In the genomic region with DNA sequence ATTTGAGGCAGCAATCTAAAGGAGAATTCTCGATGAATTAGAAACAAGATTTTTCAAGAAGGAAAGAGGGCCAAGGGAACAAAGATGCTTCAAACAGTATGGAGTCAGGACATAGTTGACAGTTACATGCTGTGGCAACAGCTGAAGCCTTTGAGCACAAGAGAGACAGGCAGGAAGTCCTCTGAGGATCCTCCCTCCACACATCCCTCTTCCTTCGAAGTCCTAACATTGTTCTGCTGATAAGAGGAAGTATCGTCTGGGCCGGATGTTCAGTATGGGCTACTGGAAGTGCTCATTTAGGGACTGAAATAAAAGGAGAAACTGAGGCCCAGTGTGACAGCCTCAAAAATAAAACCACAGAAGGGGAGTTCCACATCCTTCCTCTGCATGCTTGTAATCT, we compare ENCODE assay signal across 34 mouse cellular contexts. TPM values are rescaled to one million over a fixed set of nuclear protein-coding genes. Genes with fewer than 3 reads are reported as not detected.
DNase-seq lines count a peak whose midpoint lies in the region; ATAC-seq and TF ChIP-seq lines count a peak whose summit lies in the region.
"Had no signal": no experiment of that assay in that cellular context is flagged by ENCODE, and none has a peak within 500 bp of the region (broad histone marks: within the 10 kb centered on the region; RNA-seq: fewer than 3 reads in every experiment).

No protein-coding gene starts in this region.

- ATAC-seq in kidney, postnatal 0 days (replicated peaks; ENCODE audit: low FRiP score, low read depth): no peak
- peak; percentile 84 for ATAC-seq in granulocyte monocyte progenitor cell, adult 5-6 weeks (replicated peaks; ENCODE audit: poor library complexity, severe bottlenecking)
- ATAC-seq in megakaryocyte progenitor cell, adult 5-6 weeks (replicated peaks; ENCODE audit: poor library complexity): peak; percentile 79
- ATAC-seq: forebrain, embryonic 15.5 days; hindbrain, postnatal 0 days; intestine, embryonic 15.5 days; midbrain, embryonic 15.5 days had no signal

- no peak overlapping the region for H3K9ac ChIP-seq in kidney, postnatal 0 days (ENCODE audit: low read depth, low read length)
- H3K9ac ChIP-seq: embryonic facial prominence, embryonic 12.5 days; forebrain, embryonic 15.5 days; hindbrain, embryonic 12.5 days; intestine, embryonic 15.5 days; limb, embryonic 15.5 days; liver, embryonic 14.5 days; lung, embryonic 14.5 days; midbrain, embryonic 15.5 days; neural tube, embryonic 15.5 days had no signal

- H3K36me3 ChIP-seq in kidney, postnatal 0 days (ENCODE audit: insufficient read depth, low read length): no peaks in the 10 kb centered on the region
- H3K36me3 ChIP-seq: embryonic facial prominence, embryonic 12.5 days; forebrain, embryonic 15.5 days; hindbrain, embryonic 12.5 days; intestine, embryonic 15.5 days; limb, embryonic 10.5 days; limb, embryonic 15.5 days; midbrain, embryonic 15.5 days; neural tube, embryonic 15.5 days had no signal

- TF ChIP-seq CTCF in kidney, postnatal 0 days (IDR thresholded peaks at IDR 0.05; ENCODE audit: low read depth): no peak

- no peak overlapping the region for H3K4me2 ChIP-seq in kidney, postnatal 0 days (ENCODE audit: low read length)
- H3K4me2 ChIP-seq: embryonic facial prominence, embryonic 12.5 days; forebrain, embryonic 15.5 days; hindbrain, embryonic 12.5 days; intestine, embryonic 15.5 days; limb, embryonic 15.5 days; lung, embryonic 14.5 days; midbrain, embryonic 15.5 days; neural tube, embryonic 15.5 days had no signal

- H3K27ac ChIP-seq in kidney, postnatal 0 days: no peak overlapping the region
- H3K27ac ChIP-seq: embryonic facial prominence, embryonic 12.5 days; forebrain, embryonic 15.5 days; hindbrain, embryonic 12.5 days; hindbrain, postnatal 0 days; intestine, embryonic 15.5 days; limb, embryonic 10.5 days; limb, embryonic 15.5 days; liver, embryonic 14.5 days; midbrain, embryonic 15.5 days; neural tube, embryonic 15.5 days; stomach, postnatal 0 days had no signal

- H3K4me3 ChIP-seq in kidney, postnatal 0 days (replicated peaks; ENCODE audit: low read depth, low read length): no peak overlapping the region
- H3K4me3 ChIP-seq: embryonic facial prominence, embryonic 12.5 days; forebrain, embryonic 15.5 days; hindbrain, embryonic 12.5 days; intestine, embryonic 15.5 days; limb, embryonic 10.5 days; limb, embryonic 15.5 days; midbrain, embryonic 15.5 days; neural tube, embryonic 15.5 days had no signal

- no peaks in the 10 kb centered on the region for H3K27me3 ChIP-seq in kidney, postnatal 0 days (ENCODE audit: insufficient read depth, low read length)
- H3K27me3 ChIP-seq: forebrain, embryonic 15.5 days had no signal

- no peaks in the 10 kb centered on the region; the same call in 1 of the 2 replicates for H3K4me1 ChIP-seq in kidney, postnatal 0 days (replicated peaks; ENCODE audit: insufficient read depth, low read length)

- peak; percentile 12 for DNase-seq in kidney, postnatal 0 days (ENCODE audit: low spot score)
- DNase-seq in kidney, postnatal 25 days: no peak
- peak; percentile 29 to 30 for DNase-seq in B cell, adult 2 months
- no peak for DNase-seq in testis, postnatal 10 days (ENCODE audit: low spot score)
- no peak for DNase-seq in layer of hippocampus, adult 9-10 months (ENCODE audit: low spot score)
- DNase-seq: adrenal gland, postnatal 25 days; cerebellum, adult 9-10 months; cerebellum, postnatal 36 days; embryo, embryonic 11 days; gastrocnemius, postnatal 25 days; heart, adult 18-20 months; heart, postnatal 14 days; kidney, adult 2 months; layer of hippocampus, adult 9-11 months; lung, embryonic 14.5 days; right cerebral cortex, adult 18-20 months; spleen, adult 18-20 months; thymus, adult 2 months; thymus, postnatal 4 days had no signal

- 49% methylated on average over 4 of the region's 4 CpGs for WGBS in kidney, postnatal 0 days

- no peaks in the 10 kb centered on the region for H3K9me3 ChIP-seq in kidney, postnatal 0 days (replicated peaks; ENCODE audit: low read length)
- H3K9me3 ChIP-seq: embryonic facial prominence, embryonic 12.5 days; forebrain, embryonic 15.5 days; hindbrain, embryonic 12.5 days; intestine, embryonic 15.5 days; limb, embryonic 10.5 days; limb, embryonic 15.5 days; midbrain, embryonic 15.5 days; neural tube, embryonic 15.5 days had no signal

RNA-seq across cellular contexts. Expression of a gene that starts 5.2 kb away (rescaled TPM):
- 5.6 and 7.0 TPM in 2 replicates for polyA plus RNA-seq in kidney, postnatal 0 days (2015; fragmentation: Nextera tagmentation; extraction: Ambion mirVana)
- total RNA-seq in granulocyte monocyte progenitor cell, adult 5-6 weeks (2014; fragmentation: Nextera tagmentation): 22.2 and 33.2 TPM in 2 replicates
- total RNA-seq in granulocyte monocyte progenitor cell, adult 5-6 weeks (2017): 19.0 and 21.4 TPM in 2 replicates
- 22.1 and 23.6 TPM in 2 replicates for total RNA-seq in megakaryocyte progenitor cell, adult 5-6 weeks (2015)
- total RNA-seq in megakaryocyte progenitor cell, adult 5-6 weeks (2017): 12.7 and 14.4 TPM in 2 replicates
- total RNA-seq: gastrocnemius, adult 18-20 months; gastrocnemius, postnatal 25 days; MEL had no signal
- polyA plus RNA-seq: limb, embryonic 10.5 days had no signal

Comparison
In these comparisons a context has a peak if more than half of its experiments do, and no peak if none do; other contexts are left out.
1. DNase-seq: peak in kidney, postnatal 0 days (single experiment) and B cell, adult 2 months (2 of 2); none in kidney, postnatal 25 days (0 of 2), testis, postnatal 10 days (single experiment) and layer of hippocampus, adult 9-10 months (single experiment).